Mouse (Mus musculus) adrenal gland, postnatal 36 days (tissue): ENCODE results near the gene Gm21293. TPM values are rescaled to one million over a fixed set of nuclear protein-coding genes. Genes with fewer than 3 reads are reported as not detected.
"Not testable (repeated sequence)": the region's sequence is repeated elsewhere in the genome, so short reads cannot be mapped to it uniquely, and the experiment has no call there.

Experiments
- DNase-seq, 2 experiments: peaks; one replicate each; pipeline ENCODE4 v3.0.0; 2021; ENCODE audit warnings: mixed read lengths in 1 of 2
- long read RNA-seq, 2 experiments: library from polyadenylated mRNA; stranded (forward); transcript quantifications; one replicate each; pipeline ENCODE4 v2.0.0; 2021; ENCODE audit warnings: borderline sequencing depth in 2 of 2
- total RNA-seq, 2 experiments: library from RNA; stranded (reverse); gene quantifications; 2 replicates each; pipeline ENCODE4 v1.2.3; 2021

Gene Gm21293
- total RNA-seq = not detected
- long read RNA-seq, experiment 1 = 0 reads
- long read RNA-seq, experiment 2 = 0 reads

GRCm38 (mm10) chr10:104142687-104143086 is at the start of gene Gm21293:
Gm21293 (plus strand) TSS chr10:104142987.
- DNase-seq = not testable (repeated sequence)

DNA sequence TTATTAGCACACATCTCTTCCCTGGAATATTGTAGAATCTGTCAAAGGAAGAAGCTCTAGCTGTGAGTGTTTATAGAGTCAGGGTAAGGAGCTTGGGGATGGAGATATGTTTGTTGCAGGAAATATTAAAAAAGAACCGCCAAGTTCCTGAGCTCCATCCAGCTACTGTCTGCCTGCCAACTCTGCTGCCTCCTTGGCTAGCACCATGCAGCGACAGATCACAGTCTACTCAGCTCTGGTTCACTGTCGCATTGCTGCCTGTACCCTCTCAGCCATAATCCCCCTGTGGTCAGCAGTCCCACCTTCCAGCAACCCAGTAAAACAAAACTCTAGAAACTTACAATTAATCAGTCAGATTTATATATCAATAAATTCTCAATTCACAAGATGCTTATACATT is 32.7 kb upstream of the Gm21293 start:
- no peak for DNase-seq

DNA sequence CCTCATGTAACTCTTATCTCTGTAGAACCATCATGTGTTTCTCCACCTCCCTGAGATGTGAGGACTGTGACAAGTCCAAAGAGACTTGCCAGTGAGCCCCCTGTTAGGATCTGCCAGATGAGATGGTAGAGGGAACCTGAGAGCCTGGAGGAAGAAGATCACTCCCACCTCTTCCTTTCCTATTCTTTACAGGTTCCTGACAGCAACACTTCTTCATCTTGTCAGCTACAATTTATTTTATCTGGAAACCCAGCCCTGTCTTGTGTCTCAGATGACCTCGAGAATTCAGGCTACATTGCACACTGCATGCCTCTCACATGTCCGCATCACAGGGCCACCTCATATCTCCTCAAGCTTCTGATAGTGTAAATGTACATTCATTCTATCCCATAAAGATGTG is 24.5 kb upstream of the Gm21293 start:
- no peak for DNase-seq

DNA sequence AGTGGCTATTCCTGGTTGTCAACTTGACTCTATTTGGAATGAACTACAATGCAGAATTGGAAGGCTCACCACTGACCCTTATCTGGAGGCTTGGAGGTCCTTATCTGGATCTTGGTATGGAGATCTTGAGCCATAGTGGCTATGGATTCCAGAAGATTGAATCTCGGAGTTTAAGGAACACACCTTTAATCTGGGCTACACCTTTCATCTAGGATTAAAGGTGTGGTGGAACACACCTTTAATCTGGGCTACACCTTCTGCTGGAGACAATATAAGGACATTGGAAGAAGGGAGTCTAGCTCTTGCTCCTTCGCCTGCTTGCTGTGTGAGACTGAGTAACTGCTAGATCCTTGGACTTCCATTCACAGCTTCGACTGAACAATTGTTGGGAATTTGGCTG is 8.4 kb downstream of the Gm21293 start, which contains the start of gene Gm6763:
TSS of gene Gm6763 (plus strand) at position 301 of the 400 bp plus-strand sequence.
- not testable (repeated sequence) for DNase-seq

- not testable (repeated sequence) for DNase-seq
Measured at GRCm38 (mm10) chr10:104159706-104160105, 16.9 kb downstream of the Gm21293 start, which contains the start of gene Gm8764. Gm8764 (plus strand) TSS chr10:104160006.

- DNase-seq = not testable (repeated sequence)
Measured at GRCm38 (mm10) chr10:104168215-104168614, 25.4 kb downstream of the Gm21293 start, which contains the start of gene Gm21304. Gm21304 (plus strand) TSS chr10:104168515.

GRCm38 (mm10) chr10:104176724-104177123 is 33.9 kb downstream of the Gm21293 start, which contains the start of gene Gm21312:
Gm21312 (plus strand) TSS chr10:104177024.
- DNase-seq = not testable (repeated sequence)

- DNase-seq = not testable (repeated sequence)
Measured at GRCm38 (mm10) chr10:104185233-104185632, 42.4 kb downstream of the Gm21293 start, which contains the start of gene Gm20765. Gm20765 (plus strand) TSS chr10:104185533.

GRCm38 (mm10) chr10:104193742-104194141 is 51.0 kb downstream of the Gm21293 start, which contains the start of gene Gm4340:
Gm4340 (plus strand) TSS chr10:104194042.
- not testable (repeated sequence) for DNase-seq

Other genes starting within 250 kb of the Gm21293 start
- not detected for gene Gm6763, start 8.5 kb downstream of the Gm21293 start, total RNA-seq
- not detected for gene Gm8764, start 17.0 kb downstream of the Gm21293 start, total RNA-seq
- gene Gm21304, start 25.5 kb downstream of the Gm21293 start, total RNA-seq = not detected
- not detected for gene Gm21312, start 34.0 kb downstream of the Gm21293 start, total RNA-seq
- gene Gm20765, start 42.5 kb downstream of the Gm21293 start, total RNA-seq = not detected
- not detected for gene Gm4340, start 51.1 kb downstream of the Gm21293 start, total RNA-seq